Mouse (Mus musculus): ENCODE data around the gene Treml1. TPM values are rescaled to one million over a fixed set of nuclear protein-coding genes. Genes with fewer than 3 reads are reported as not detected.
"Not testable (repeated sequence)": the region's sequence is repeated elsewhere in the genome, so short reads cannot be mapped to it uniquely, and the experiment has no call there.

Treml1 gene
- total and polyA plus RNA-seq, 2 experiments from 2014 or later = 1.6 TPM; not detected in 1

DNA sequence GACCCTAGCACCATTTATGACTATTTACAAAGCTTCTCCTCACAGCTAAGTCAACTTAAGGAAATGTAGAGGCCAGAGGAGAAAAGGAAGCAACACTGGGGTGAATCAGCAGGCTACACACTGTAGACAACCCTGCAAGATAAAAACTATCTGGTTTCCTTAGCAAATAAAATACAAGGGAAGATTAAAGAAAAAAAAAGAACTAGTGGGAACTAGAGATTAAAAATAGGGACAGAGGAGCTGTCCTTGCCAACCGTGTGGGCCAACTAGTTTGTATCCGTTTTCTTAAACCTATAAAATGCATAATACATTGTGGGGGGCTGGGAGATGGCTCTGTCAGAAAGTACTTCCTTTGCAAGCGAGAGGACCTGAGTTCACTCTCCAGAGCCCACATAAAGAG lies 17.8 kb upstream of the Treml1 start:
- Histone ChIP-seq H3K9ac (replicated peaks; ENCODE audit: low read length) (no peak overlapping the region), H3K9me3 (ENCODE audit: low read length) (no peaks in the 10 kb centered on the region), H3K4me3 (ENCODE audit: low read length) (no peak overlapping the region), H3K27me3 (ENCODE audit: insufficient read depth, low read length) (no peaks in the 10 kb centered on the region), H3K4me2 (ENCODE audit: low read depth, low read length) (no peak overlapping the region), H3K4me1 (ENCODE audit: insufficient read depth, low read length) (no peaks in the 10 kb centered on the region), H3K27ac (no peak overlapping the region), H3K36me3 (ENCODE audit: insufficient read depth, low read length) (no peaks in the 10 kb centered on the region)
- 80% methylated on average over 3 of the region's 3 CpGs for WGBS
- no peak for DNase-seq (ENCODE audit: low spot score)
- ATAC-seq = no peak
- no peak for TF ChIP-seq CTCF (IDR thresholded peaks at IDR 0.05; ENCODE audit: low read depth)

DNA sequence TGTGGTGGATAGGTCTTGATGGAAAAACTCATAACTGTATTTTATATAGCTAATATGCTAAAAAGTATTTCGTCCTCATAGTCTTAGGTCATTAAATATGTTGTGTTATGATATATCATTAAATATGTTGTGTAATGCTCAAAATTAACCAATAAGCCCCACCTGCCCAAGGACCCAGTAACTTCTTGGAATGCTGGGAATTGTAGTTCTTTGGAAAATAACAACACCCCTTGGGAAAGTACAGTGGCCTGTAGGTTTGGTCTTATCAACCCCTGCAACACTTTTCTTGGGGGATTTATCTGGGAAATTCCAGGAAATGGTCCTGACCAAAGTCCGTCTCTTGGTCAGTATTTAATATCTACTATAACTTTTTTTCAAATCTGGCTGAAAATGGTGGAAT lies 16.7 kb upstream of the Treml1 start:
- no peak overlapping the region for H3K9ac ChIP-seq (replicated peaks; ENCODE audit: low read length)
- no peak for ATAC-seq
- DNase-seq (ENCODE audit: low spot score) = no peak
- no peak for TF ChIP-seq CTCF (IDR thresholded peaks at IDR 0.05; ENCODE audit: low read depth)
- no peak overlapping the region for H3K27ac ChIP-seq
- no peak overlapping the region for H3K4me2 ChIP-seq (ENCODE audit: low read depth, low read length)
- no peaks in the 10 kb centered on the region for H3K9me3 ChIP-seq (ENCODE audit: low read length)
- no peaks in the 10 kb centered on the region for H3K27me3 ChIP-seq (ENCODE audit: insufficient read depth, low read length)
- no peak overlapping the region for H3K4me3 ChIP-seq (ENCODE audit: low read length)
- 94% methylated on average over 2 of the region's 2 CpGs for WGBS
- no peaks in the 10 kb centered on the region for H3K36me3 ChIP-seq (ENCODE audit: insufficient read depth, low read length)
- no peaks in the 10 kb centered on the region for H3K4me1 ChIP-seq (ENCODE audit: insufficient read depth, low read length)

DNA sequence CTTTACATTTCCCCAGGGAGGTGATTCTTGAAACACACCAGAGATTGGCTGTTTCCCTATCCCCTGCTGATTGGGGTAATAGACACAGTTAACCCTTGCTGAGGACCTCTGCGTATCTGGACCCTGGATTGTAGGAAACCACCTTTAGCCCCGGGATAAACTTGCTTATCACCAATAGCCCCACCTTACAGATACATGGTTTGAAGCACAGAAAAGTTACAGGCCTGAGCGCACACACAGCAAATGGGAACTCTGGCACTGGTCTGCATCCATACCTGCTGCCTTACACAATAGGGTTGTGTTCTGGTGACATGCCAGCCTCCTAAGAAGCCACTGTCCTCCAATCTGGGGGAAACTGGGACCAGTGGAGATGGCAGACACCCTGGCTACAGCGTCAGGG lies 13.9 kb upstream of the Treml1 start:
- Histone ChIP-seq H3K4me2 (ENCODE audit: low read depth, low read length) (no peak overlapping the region), H3K27ac (no peak overlapping the region), H3K27me3 (ENCODE audit: insufficient read depth, low read length) (no peaks in the 10 kb centered on the region), H3K9me3 (ENCODE audit: low read length) (no peaks in the 10 kb centered on the region), H3K4me1 (ENCODE audit: insufficient read depth, low read length) (no peaks in the 10 kb centered on the region), H3K36me3 (ENCODE audit: insufficient read depth, low read length) (no peaks in the 10 kb centered on the region), H3K4me3 (ENCODE audit: low read length) (no peak overlapping the region), H3K9ac (replicated peaks; ENCODE audit: low read length) (no peak overlapping the region)
- TF ChIP-seq CTCF (IDR thresholded peaks at IDR 0.05; ENCODE audit: low read depth) = no peak
- 88% methylated on average over 4 of the region's 4 CpGs for WGBS
- ATAC-seq = no peak
- no peak for DNase-seq (ENCODE audit: low spot score)

DNA sequence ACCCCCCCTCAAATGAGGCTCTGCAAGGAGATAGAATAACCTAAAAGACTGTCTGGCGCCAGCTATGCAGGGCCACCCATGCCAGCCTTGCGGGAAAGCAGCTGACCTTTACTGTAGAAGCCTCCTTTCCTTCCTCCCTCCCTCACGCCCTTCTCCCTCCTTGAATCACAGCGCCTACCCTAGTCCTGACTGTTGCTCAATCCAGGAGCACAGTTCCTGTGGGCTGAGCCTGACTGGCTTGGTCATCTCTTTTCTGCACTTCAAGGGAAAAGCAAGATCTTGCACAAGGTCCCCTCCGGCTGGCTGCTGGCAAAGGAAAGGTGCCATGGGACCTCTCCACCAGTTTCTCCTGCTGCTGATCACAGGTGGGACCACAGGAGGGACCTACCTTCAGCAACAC lies 13.5 kb upstream of the Treml1 start, which contains the start of gene Trem2:
Trem2 (plus strand) TSS at position 171 of the 400 bp plus-strand sequence.
- H3K4me3 ChIP-seq (ENCODE audit: low read length) = no peak within 1 kb of the TSS
- no peaks in the 10 kb centered on the region for H3K4me1 ChIP-seq (ENCODE audit: insufficient read depth, low read length)
- DNase-seq (ENCODE audit: low spot score) (no peak), ATAC-seq (no peak)
- 80% methylated on average over 5 of the region's 5 CpGs for WGBS
- H3K27me3 ChIP-seq (ENCODE audit: insufficient read depth, low read length) = no peaks in the 10 kb centered on the region
- H3K4me2 ChIP-seq (ENCODE audit: low read depth, low read length) = no peak within 1 kb of the TSS
- H3K36me3 ChIP-seq (ENCODE audit: insufficient read depth, low read length) = no peaks in the 10 kb centered on the region
- H3K9ac ChIP-seq (replicated peaks; ENCODE audit: low read length) = no peak within 1 kb of the TSS
- no peak within 1 kb of the TSS for H3K27ac ChIP-seq
- no peak for TF ChIP-seq CTCF (IDR thresholded peaks at IDR 0.05; ENCODE audit: low read depth)
- H3K9me3 ChIP-seq (ENCODE audit: low read length) = no peaks in the 10 kb centered on the region

DNA sequence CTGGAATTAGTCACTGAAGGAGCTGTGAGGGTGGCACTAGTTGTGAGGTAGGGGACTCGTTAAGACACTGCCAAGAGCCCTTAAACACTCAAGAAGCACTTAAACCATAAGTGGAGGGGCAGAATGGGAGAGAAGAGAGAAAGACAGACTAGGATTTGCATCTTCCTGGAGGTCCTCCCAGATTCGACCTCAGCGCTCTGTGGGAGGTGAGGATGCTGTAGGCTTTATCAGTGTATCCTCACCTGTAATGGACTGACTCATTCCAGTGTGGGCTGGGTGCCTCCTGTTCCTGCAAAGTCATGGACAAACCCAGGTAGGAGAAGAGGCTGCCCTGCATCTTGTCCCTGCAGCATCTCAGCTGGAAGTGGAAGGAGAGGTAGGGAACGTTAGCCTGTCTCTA lies 12.9 kb upstream of the Treml1 start:
- Histone ChIP-seq H3K36me3 (ENCODE audit: insufficient read depth, low read length) (no peaks in the 10 kb centered on the region), H3K9ac (replicated peaks; ENCODE audit: low read length) (no peak overlapping the region), H3K4me2 (ENCODE audit: low read depth, low read length) (no peak overlapping the region), H3K27me3 (ENCODE audit: insufficient read depth, low read length) (no peaks in the 10 kb centered on the region), H3K9me3 (ENCODE audit: low read length) (no peaks in the 10 kb centered on the region), H3K4me3 (ENCODE audit: low read length) (no peak overlapping the region), H3K4me1 (ENCODE audit: insufficient read depth, low read length) (no peaks in the 10 kb centered on the region), H3K27ac (no peak overlapping the region)
- 67% methylated on average over 4 of the region's 4 CpGs for WGBS
- ATAC-seq = no peak
- DNase-seq (ENCODE audit: low spot score) = no peak
- no peak for TF ChIP-seq CTCF (IDR thresholded peaks at IDR 0.05; ENCODE audit: low read depth)

DNA sequence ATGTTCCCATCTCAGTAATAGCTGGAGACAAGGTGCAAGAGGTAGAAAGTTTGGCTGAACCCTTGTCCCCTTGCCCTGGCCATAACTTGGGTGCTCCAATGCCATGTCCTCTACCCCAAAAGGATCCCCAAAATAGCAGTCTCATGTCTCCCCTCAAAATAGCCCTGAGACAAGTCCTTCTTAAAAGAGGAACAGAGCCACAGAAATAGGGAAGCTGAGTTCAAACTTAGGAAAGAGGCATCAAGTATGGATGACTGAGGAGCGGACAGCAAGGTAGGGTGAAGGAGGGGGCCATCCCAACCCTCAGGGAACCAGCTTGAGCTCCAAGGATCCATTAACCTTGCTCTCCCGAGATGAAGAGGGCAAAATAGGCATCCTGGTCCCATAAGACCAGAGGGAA lies 12.4 kb upstream of the Treml1 start:
- no peaks in the 10 kb centered on the region for H3K36me3 ChIP-seq (ENCODE audit: insufficient read depth, low read length)
- no peaks in the 10 kb centered on the region for H3K9me3 ChIP-seq (ENCODE audit: low read length)
- no peaks in the 10 kb centered on the region for H3K27me3 ChIP-seq (ENCODE audit: insufficient read depth, low read length)
- no peak overlapping the region for H3K27ac ChIP-seq
- no peak overlapping the region for H3K4me3 ChIP-seq (ENCODE audit: low read length)
- DNase-seq (ENCODE audit: low spot score) (no peak), ATAC-seq (no peak)
- H3K9ac ChIP-seq (replicated peaks; ENCODE audit: low read length) = no peak overlapping the region
- H3K4me2 ChIP-seq (ENCODE audit: low read depth, low read length) = no peak overlapping the region
- WGBS = 78% methylated on average over 2 of the region's 2 CpGs
- H3K4me1 ChIP-seq (ENCODE audit: insufficient read depth, low read length) = no peaks in the 10 kb centered on the region
- TF ChIP-seq CTCF (IDR thresholded peaks at IDR 0.05; ENCODE audit: low read depth) = no peak

DNA sequence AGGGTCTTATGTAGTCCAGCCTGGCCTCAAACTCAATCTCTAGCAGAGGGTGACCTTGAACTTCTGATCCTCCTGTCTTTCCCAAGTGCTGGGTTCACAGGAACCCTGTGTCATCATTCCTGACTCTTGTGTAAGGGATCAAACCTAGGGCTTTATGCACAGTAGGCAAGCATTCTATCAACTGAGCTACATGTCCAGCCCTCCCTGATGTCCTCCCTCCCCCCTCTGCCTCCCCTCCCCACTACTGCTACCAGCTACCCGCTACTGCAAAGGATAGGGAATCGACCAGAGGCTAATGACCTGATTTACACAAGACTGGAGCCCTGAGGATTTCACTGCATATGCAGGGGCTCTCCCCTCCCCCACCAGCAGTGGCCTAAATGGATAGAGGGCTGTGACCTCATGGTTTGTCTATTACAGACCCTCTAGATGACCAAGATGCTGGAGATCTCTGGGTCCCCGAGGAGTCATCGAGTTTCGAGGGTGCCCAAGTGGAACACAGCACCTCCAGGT lies 9.0 kb upstream of the Treml1 start:
- ATAC-seq = no peak
- DNase-seq (ENCODE audit: low spot score) = no peak
- Histone ChIP-seq H3K27ac (no peak overlapping the region), H3K4me3 (ENCODE audit: low read length) (no peak overlapping the region), H3K27me3 (ENCODE audit: insufficient read depth, low read length) (no peaks in the 10 kb centered on the region), H3K9me3 (ENCODE audit: low read length) (no peaks in the 10 kb centered on the region), H3K4me2 (ENCODE audit: low read depth, low read length) (no peak overlapping the region), H3K4me1 (ENCODE audit: insufficient read depth, low read length) (no peaks in the 10 kb centered on the region), H3K36me3 (ENCODE audit: insufficient read depth, low read length) (no peaks in the 10 kb centered on the region), H3K9ac (replicated peaks; ENCODE audit: low read length) (no peak overlapping the region)
- no peak for TF ChIP-seq CTCF (IDR thresholded peaks at IDR 0.05; ENCODE audit: low read depth)
- WGBS = 72% methylated on average over 5 of the region's 5 CpGs

DNA sequence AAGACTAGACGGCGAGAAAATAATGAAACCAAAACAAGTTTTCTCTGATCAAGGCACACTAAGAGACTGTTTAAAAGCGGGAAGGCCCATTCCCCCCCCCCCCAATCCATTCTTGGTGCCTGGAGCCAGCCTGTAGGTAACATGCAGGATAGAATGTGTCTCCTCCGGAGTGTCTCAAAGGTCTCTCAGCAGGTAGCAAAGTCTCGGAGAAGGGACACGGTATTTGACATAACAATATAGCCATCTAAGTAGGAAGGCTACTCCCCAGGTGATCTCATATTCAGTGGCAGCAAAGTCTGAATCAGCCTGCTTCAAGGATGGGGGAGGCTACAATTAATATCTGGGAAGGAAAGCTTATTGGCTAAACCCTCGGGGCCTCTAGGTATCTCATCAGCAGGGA lies 6.7 kb upstream of the Treml1 start:
- H3K9ac ChIP-seq (replicated peaks; ENCODE audit: low read length); H3K9me3 ChIP-seq (ENCODE audit: low read length); DNase-seq (ENCODE audit: low spot score); H3K27ac ChIP-seq; ATAC-seq; H3K4me2 ChIP-seq (ENCODE audit: low read depth, low read length); H3K4me1 ChIP-seq (ENCODE audit: insufficient read depth, low read length); H3K36me3 ChIP-seq (ENCODE audit: insufficient read depth, low read length); H3K27me3 ChIP-seq (ENCODE audit: insufficient read depth, low read length); H3K4me3 ChIP-seq (ENCODE audit: low read length): not testable (repeated sequence)
- WGBS = 52% methylated on average over 7 of the region's 7 CpGs

Measured in hindbrain, postnatal 0 days (tissue).